Mouse (Mus musculus) spleen, adult 18-20 months (tissue): ENCODE data around the gene Ly6g6d.
A peak's percentile ranks its signal among the peaks of the same experiment; 100 is the strongest.

ENCODE experiments used
- DNase-seq, 2 experiments: peaks; one replicate each; pipeline ENCODE4 v3.0.0; 2022; ENCODE audit warnings: mixed read lengths in 2 of 2

Gene Ly6g6d

DNA sequence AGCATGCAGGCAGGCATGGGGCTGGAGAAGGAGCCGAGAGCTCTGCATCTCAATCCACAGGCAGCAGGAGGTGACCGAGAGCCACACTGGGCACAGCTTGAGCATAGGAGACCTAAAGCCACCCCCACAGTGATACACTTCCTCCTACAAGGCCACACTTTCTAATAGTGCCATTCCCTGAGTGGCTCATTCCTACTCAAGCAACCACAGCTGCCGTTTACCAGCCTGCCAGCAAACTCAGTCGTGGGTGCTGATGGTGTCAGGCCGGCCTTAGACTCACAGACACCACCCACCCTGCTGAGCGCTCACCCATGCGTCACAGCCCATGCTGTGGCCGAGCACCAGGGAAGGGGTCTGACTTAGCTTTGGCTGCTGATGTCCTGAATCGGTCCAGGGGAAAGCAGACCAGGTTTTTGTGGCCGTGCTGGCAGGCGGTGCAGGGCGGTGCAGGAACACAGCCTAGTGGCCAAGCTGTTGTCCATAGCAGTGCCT lies 19.3 kb upstream of the Ly6g6d start:
- no peak for DNase-seq

DNA sequence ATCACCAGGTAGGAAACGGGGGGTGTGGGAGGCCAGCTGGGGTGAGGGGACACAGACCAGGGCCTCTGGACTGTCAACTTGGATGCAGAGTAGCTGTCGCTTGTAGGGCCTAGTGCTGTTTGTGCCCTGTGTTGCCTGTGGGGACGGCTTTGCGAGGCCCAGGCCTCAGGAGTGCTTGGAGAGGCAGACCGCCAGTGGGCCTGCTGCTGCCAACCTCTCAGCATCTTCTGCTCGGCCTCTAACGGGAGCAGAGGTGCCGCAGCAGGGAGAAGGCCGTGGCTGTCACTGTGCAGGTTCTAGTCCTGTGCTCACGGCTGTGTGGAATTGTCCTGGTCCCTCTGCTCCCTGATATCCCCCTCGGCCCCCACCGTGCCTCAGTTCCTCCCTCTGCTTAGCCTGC lies 18.7 kb upstream of the Ly6g6d start:
- no peak for DNase-seq

DNA sequence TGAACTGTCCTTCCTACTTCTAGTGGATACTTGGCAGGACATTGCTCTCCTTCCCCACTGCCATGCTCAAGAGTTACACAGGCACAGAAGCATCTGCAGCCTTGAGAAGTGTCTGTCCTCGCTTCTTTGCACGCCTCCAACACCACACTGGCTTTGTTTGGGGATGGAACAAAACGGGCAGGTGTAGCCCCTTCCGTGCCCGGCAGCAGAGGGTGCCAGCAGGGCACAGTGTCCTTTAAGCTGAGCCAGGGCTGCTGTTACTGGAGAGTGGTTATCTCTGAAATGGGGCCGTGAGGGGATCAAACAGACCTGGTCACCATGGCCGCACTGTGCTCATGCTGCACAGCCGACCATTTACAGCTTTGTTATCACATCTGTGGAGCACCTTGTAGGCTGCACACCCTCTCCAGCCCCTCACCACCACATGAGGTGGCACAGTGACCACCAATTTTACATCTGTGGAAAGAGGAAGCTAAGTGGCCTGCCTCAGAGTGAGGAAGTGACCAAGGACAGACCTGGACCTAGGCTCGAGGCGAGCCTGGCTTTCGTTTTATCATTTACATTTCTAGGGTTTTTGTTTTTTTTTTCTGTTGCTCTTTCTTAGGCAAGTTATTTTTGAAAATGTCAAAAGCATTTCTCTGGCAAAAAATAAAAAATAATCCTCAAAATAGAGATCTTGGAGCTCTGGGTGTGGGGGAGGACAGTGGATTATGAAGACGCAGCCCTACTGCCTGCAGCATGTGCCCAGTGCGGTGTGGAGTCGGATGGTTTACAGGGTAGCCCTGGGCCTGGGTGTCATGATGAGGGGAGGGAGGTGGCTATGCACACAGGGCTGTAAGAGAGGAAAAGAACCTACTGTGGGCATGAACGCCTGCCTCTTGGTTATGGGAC lies 16.9 kb upstream of the Ly6g6d start:
- no peak for DNase-seq

DNA sequence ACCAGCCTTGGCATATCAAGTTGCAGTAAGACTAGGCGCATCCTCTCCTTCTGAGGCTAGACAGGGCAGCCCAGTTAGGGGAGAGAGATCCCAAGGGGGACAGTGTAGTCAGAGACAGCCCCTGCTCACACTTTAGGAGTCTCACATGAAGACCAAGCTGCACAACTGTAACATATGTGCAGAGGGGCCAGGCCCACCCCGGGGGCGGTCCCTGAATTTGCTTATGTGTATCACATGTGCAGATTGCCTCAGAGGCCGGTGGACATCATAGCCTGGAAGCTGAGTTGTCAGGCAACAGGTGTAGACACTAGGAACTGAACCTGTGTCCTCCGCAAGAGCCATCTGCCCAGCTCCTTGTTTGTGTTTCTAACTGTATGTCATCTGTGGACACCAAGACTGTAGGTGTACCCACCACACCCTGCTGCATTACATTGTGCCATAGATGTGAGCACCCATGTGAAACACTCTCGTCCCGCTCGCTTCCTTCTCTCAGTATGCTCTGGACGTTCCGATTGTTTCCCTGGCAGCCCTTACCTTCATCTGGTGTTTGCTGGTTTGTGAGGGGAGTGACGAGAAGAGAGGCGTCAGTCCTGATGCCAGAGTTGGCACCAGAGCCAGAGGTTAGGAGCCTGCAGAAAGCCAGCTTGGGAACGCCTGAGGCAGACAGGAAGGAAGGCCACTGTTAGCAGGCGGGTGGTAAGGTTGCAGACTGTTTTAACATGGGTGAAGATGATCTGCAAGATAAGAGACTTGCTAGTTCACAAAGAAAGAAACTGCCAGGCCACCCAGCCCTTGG lies 14.7 kb upstream of the Ly6g6d start:
- no peak for DNase-seq

DNA sequence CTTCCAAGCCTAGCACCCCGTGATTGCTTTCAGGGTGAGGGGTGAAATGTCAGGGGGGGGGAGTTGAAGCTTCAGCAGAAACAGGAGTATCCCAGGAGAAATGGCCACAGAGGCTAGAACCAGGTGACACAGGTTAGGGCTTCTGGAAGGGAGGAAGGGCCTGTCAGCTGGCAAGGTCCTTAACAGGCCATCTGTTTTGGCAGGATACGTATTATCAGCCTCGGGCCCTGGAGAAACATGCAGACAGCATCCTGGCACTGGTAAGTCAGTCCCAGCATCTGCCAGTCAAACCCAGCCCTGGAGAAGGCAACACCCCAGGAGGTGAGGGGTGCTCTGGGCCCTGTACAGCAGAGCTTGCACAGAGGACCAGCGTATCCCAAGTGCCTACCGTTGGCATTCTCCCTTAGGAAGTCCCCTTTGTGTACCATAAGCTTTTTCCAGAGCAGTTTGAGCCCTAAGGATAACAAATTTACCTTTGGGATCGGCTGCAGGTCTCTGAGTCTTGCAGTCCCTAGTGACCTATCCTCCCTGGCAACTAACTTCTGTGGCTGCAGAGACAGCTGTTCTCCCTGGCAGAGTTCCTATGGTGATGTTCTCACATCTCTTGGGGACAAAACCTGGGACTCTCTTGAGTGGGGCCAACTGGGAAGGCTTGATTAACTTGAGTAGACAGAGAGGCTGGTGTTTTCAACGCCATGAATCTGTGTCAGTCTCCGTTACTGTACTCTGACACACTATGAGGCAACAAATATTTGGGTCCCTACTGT lies 12.5 kb upstream of the Ly6g6d start:
- no peak for DNase-seq

DNA sequence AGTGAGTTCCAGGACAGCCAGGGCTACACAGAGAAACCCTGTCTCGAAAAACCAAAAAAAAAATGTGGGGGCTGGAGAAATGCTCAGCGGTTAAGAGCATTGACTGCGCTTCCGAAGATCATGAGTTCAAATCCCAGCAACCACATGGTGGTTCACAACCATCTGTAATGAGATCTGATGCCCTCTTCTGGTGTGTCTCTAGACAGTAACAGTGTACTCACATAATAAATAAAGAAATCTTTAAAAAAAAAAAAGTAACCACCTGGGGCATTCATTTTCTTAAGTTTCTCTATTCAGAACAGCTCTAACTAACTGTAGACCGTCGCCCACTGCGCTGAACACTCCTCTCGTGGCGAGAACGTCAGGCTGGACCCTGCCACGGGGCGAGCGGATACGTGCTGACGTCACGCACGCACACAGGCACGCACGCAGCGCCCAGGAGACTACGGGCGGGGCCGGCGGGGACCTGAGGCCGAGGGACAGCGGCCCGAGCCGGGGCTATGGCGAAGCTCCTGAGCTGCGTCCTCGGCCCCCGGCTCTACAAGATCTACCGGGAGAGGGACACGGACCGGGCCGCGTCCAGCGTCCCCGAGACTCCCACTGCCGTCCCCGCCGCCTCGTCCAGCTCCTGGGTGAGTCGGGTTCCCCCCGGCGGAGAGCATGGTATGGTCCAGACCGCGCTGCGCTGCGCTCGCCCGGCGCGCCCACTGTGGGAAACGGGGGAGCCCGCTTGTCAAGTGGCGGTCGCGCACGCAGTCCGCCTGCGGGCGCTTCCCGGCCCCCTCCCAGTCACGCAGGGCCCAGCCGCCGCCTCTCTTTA lies 11.2 kb upstream of the Ly6g6d start, which contains the start of gene Abhd16a:
Gene Abhd16a (plus strand): TSS at position 439 of the 820 bp plus-strand sequence.
- DNase-seq = peak; percentile 88 to 92

DNA sequence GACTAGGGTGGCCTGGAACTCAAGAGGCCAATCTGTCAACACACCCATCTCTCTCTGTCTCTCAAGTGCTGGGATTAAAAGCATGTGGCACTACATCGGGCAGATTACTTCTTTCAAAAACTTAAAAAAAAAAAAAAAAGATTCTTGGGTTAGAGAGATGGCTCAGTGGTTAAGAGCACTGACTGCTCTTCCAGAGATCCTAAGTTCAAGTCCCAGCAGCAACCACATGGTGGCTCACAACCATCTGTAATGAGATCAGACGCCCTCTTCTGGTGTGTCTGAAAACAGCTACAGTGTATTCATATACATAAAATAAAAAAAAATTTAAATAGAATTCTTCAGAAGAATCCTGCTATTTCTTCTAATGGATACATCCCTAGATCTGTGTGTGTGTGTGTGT lies 10.3 kb upstream of the Ly6g6d start:
- no peak for DNase-seq

DNA sequence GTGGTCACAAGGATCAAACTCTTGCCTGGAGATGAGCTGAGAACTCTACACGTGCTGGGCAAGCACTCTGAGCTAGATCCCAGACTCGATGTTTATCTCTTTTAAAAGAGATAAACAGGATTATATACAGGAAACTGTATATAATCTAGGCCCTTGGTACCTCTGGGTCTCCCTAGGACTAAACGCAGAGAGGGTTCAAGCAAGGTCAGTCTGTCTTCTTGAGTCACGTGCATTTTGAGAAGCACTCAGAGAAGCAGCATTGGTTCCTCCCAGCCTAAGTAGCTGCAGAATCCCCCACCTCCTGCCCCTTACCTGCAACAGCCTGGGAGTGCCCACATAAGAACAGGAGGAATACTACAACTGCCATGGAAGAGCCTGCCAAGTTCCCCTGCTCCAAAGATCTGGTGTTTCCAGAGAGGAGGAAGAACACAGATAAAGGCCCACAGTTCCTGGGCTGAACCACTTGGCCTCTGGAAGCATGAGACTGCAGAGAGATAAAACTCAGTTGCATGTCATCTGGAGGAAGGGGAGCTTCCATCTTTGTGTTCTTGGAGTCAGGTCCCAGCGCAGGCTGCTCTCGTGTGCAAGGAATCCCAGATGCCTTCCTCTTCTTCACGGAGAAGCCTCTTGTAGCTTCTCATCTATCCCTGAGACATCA lies 7.5 kb upstream of the Ly6g6d start, which contains the start of gene Ly6g6f:
Gene Ly6g6f (minus strand): TSS at position 403 of the 658 bp plus-strand sequence.
- DNase-seq = no peak

DNA sequence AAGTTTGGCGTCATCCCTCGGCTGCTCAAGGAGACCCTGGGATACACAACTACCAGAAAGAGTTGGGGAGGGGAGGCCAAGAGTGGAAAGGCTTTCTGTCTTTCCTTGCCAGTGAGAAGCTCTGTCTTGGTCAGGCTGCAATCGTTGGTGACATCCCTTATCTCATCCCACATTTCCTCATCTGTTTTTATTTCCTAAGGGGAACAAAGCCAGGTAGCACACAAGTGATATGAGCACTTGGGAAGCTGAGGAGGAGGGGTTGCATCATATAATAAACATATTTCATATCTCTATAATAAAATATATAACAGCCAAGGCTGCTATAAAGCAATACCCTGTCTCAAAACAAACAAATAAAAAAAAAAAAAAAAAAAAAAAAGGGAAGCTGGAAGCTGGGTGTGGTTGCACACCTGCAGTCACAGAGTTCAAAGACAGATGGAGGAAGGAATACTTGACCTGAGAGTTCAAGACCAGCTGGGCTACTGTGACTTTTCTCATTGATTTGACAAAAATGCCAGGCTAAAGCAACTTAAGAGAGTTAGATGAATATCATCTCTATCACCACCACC lies 6.1 kb upstream of the Ly6g6d start:
- no peak for DNase-seq

DNA sequence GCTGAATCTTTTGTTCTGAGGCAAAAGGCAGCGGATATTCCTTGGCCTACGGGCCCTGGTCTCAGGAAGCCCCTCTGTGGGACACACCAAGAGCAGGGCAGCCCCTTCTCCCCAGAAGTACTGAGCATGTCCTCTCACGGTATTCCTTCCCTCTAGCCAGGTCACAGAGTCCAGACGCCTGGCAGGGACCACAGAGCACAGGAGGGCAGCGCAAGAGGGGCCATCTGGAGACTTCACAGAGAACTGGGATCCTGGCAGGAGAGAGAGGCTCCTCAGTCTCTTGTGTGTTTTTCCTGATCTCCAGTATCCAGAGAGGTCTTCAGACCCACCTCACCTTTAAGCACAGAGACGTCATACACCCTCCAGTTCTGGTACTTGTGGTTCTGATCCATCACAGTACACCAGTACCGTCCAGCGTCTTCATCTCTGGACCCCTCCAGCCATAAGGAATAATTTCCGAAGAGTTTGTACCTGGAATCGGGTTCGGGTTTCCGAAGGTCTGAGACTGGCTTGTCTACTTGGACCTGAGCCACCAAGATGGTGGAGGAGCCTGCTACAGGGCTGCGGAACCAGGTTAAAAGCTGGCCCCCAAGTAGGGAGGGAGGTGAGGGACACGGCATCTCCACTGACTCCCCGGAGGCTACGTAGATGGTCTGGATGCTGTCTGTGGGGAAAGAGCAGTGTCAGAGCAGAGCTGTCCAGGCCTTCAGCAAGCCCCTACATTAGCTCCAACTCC lies 5.1 kb upstream of the Ly6g6d start:
- no peak for DNase-seq

DNA sequence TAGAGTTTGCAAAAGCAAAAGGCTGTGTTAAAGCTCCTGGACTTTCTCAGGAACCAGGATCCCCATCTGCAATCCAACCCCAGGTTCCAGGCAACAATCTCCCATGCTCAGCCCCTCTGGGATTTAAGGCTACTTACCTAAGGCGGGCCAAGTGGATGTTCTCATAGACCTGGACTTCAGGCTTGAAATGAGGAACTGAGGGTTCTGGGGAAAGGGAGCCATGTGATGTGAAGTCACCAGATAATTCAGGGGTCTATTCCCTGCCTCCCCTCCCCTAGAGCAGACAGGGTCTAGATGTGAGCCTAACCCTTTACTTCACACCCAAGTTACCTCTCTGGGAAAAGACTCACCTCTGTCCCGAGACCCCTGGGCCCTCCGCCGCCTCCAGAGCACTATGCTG lies 2.8 kb upstream of the Ly6g6d start:
- DNase-seq = no peak

DNA sequence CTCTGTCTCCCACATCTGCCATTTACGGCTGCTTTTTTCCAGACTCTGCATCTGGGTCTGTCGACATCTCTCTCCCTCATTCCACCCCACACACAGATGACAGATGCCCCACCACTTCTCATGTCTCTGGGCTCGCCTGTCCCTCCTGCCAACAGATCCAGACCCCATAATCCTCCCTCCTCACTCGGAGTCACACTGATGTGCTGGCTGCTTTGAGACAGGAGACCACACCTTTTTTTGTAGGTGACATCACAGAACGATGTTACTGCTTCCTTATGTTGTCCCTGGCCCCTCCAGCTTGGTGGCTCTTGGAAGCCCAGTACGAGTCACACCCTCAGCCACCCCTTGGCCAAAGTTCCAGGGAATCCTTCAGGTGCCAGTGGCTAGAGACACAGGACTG lies 2.4 kb upstream of the Ly6g6d start:
- no peak for DNase-seq

DNA sequence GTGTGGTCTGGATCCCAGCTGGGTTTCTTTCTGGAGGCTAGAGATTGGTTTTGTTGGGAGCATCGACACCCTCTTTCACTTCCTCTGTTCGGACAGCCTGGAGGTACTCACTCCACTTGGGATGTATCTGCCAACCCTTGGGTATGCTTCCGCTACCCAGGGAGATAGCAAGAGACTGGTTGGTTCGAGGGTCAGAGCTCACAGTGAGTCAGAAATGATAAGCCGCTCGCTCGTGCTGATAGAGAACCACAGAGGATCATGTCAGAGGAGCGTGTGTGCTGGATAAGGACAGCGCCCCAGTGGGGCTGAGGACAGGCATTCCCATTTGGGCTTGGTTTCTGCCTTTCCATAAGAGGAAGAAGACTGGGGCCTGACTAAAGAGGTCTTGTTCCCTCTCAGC lies 1.9 kb upstream of the Ly6g6d start:
- DNase-seq = no peak

DNA sequence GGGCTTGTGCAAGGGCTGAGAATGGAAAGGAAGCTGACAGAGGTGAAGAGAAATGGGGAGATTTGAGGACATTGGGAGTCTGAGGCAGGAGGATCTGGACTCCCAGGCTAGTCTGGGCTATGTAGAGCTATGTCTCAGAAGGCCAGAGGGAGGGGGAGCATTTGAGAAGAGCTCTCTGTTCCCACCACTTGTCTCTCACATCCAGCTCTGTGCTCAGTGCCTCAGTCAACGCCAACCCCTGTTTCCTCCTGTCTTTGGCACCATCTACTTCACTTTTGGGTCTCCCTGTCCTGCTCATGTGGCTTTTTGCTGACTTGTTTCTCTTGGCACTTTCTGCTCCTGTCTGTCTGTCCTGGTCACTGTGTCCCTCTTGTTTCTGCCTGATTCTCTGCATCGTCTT lies 580 bp downstream of the Ly6g6d start:
- DNase-seq = no peak

DNA sequence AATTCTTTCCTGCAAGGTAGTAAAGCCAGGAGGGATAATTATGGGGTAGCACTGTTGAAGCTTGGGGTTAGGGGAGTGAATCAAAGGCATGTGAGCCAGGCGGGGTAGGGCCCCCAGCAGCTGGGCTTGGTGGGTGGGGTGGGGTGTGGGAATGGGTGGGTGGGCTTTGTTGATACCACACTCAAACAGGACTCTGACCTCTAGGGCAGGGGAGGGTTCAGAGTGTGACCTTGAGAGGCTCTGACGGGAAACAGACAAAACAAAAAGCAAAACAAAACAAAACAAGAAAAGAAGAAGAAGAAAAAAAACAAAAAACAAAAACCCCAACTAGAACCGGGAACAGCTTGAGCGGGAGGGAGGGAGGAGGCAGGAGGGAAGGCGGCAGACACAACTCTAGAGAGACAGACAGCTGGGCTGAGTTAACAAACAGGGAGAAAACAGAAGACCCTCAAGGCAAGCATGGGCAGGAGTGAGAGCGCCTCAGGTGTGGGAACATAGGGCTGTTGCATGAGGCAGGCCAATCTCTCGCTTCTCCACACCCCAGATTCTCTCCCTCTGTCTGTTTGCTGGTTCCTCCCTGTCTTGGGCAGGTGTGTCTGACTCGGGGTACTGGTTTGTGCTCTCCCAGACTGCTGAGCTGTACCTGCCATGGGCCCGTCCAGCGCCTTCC lies 1.2 kb downstream of the Ly6g6d start, which contains the start of gene Ly6g6e:
Gene Ly6g6e (plus strand): TSS at position 396 of the 670 bp plus-strand sequence.
- no peak for DNase-seq

DNA sequence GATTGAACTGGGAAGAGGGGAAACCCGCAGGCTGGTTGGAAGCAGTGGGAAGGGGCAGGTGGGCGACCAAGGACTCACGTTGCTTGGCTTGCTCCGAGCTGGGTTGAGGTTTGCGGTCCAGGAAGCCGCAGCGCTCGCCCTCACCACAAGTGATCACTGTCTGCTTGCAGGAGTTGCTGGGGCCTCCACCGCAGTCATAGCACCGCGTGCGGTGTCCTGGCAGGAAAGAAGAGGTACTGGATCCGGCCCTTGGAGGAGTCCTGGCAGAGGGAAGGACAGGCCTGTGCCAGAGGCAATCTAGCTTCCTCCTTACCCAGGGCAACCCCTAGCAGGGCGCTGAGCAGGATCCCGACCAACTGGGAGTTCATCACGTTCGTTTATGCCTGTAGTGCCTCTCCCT lies 3.8 kb downstream of the Ly6g6d start:
- no peak for DNase-seq

DNA sequence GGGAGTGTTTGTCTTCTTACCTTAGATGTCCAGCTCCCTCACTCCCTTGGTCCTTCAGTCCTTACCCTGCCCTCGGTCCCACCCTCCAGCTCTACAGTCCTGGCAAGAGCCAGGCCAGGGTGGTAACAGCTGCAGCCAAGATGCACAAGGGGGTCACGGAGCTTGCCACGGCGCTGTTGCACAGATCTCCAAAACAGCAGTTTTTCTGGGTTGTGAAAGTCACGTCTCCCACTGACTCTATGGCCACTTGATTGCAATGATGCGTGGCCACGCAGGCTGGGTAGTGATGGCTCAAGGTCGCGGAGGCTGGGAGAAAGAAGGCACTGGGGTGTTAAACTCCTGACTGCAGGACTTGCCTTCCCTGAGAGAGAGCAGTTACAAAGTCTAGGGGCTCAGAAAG lies 6.4 kb downstream of the Ly6g6d start:
- DNase-seq = no peak

DNA sequence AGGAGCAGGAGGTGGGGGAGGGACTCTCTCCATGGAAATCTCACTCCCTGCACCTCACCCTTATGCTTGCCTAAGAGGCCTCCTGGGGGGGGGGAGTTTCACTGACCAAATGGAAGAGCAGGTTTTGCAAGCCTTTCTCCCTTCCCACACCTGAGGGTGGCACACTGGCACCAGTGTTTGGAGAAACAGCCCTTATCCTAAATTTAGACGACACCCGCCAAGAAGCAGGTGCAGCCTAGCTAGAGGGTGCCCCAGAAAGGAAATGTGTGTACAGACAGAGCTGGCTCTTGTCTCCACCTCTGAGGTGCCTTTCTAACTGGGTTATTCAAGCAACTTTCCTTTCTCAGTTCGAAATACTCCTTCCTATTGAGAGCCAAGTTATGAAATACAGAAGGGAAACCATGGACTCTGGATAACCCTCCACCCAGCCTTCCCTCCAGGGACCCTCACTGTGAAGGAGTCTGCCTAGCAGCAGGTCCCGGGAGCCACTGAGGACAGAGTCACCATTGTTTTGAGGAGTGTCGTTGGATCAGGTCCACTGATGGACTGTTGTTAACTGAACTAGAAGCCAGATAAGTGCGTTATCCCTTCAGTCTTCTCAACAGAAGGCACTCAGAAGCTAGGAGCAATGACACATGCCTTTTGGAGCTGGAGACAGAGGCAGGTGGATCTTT lies 7.2 kb downstream of the Ly6g6d start:
- DNase-seq = no peak
